Mouse (Mus musculus): ENCODE results near the gene Usp48. TPM values are rescaled to one million over a fixed set of nuclear protein-coding genes. Genes with fewer than 3 reads are reported as not detected.

Usp48 gene
- polyA plus RNA-seq, 2 experiments = 25.9 to 27.4 TPM

- no peaks in the 10 kb centered on the region for H3K27me3 ChIP-seq (ENCODE audit: control insufficient read depth, insufficient read depth, low read length)
- no peak overlapping the region for H3K9ac ChIP-seq (replicated peaks)
- H3K36me3 ChIP-seq (replicated peaks; ENCODE audit: control insufficient read depth, insufficient read depth, low read depth) = peaks cover 64% of the 10 kb centered on the region
- no peaks in the 10 kb centered on the region for H3K4me1 ChIP-seq (replicated peaks; ENCODE audit: control insufficient read depth in 2 of 2, insufficient read depth in 2 of 2, low read length in 1 of 2)
- DNase-seq (ENCODE audit: low read depth in 3 of 3, low spot score in 3 of 3) (no peak), ATAC-seq (ENCODE audit: insufficient read depth) (no peak)
- H3K4me2 ChIP-seq (ENCODE audit: low read depth) = no peak overlapping the region
- H3K27ac ChIP-seq = no peak overlapping the region
- no peak overlapping the region for H3K4me3 ChIP-seq (ENCODE audit: insufficient read depth in 1 of 2, low read depth in 2 of 2, low read length in 2 of 2)
- TF ChIP-seq EP300 (IDR thresholded peaks at IDR 0.05; ENCODE audit: low read depth) (no peak), CTCF (IDR thresholded peaks at IDR 0.05; ENCODE audit: low read depth) (no peak)
- WGBS (ENCODE audit: insufficient replicate concordance) = 82% methylated on average over 8 of the region's 8 CpGs
- H3K9me3 ChIP-seq (ENCODE audit: control insufficient read depth, low read length) = no peaks in the 10 kb centered on the region
These were observed 34.1 kb downstream of the Usp48 start for GRCm38 (mm10) chr4:137627476-137628235.

- Histone ChIP-seq H3K4me1 (replicated peaks; ENCODE audit: control insufficient read depth in 2 of 2, insufficient read depth in 2 of 2, low read length in 1 of 2) (no peaks in the 10 kb centered on the region), H3K4me2 (ENCODE audit: low read depth) (no peak overlapping the region), H3K9me3 (ENCODE audit: control insufficient read depth, low read length) (no peaks in the 10 kb centered on the region), H3K9ac (replicated peaks) (no peak overlapping the region), H3K27ac (no peak overlapping the region), H3K27me3 (ENCODE audit: control insufficient read depth, insufficient read depth, low read length) (no peaks in the 10 kb centered on the region), H3K36me3 (replicated peaks; ENCODE audit: control insufficient read depth, insufficient read depth, low read depth) (peaks cover 64% of the 10 kb centered on the region), H3K4me3 (ENCODE audit: insufficient read depth in 1 of 2, low read depth in 2 of 2, low read length in 2 of 2) (no peak overlapping the region)
- WGBS (ENCODE audit: insufficient replicate concordance) = 65% methylated on average over 6 of the region's 6 CpGs
- no peak for ATAC-seq (ENCODE audit: insufficient read depth)
- DNase-seq (ENCODE audit: low read depth in 3 of 3, low spot score in 3 of 3) = no peak
- TF ChIP-seq CTCF (IDR thresholded peaks at IDR 0.05; ENCODE audit: low read depth) (no peak), EP300 (IDR thresholded peaks at IDR 0.05; ENCODE audit: low read depth) (no peak)
These were observed 34.8 kb downstream of the Usp48 start for GRCm38 (mm10) chr4:137628400-137628799.

- DNase-seq (ENCODE audit: low read depth in 3 of 3, low spot score in 3 of 3) = no peak
- Histone ChIP-seq H3K27me3 (ENCODE audit: control insufficient read depth, insufficient read depth, low read length) (no peaks in the 10 kb centered on the region), H3K4me2 (ENCODE audit: low read depth) (no peak overlapping the region), H3K9ac (replicated peaks) (no peak overlapping the region), H3K27ac (no peak overlapping the region), H3K4me1 (replicated peaks; ENCODE audit: control insufficient read depth in 2 of 2, insufficient read depth in 2 of 2, low read length in 1 of 2) (no peaks in the 10 kb centered on the region), H3K4me3 (ENCODE audit: insufficient read depth in 1 of 2, low read depth in 2 of 2, low read length in 2 of 2) (no peak overlapping the region), H3K9me3 (ENCODE audit: control insufficient read depth, low read length) (no peaks in the 10 kb centered on the region), H3K36me3 (replicated peaks; ENCODE audit: control insufficient read depth, insufficient read depth, low read depth) (peaks cover 61% of the 10 kb centered on the region)
- WGBS (ENCODE audit: insufficient replicate concordance) = 85% methylated on average over 7 of the region's 7 CpGs
- TF ChIP-seq EP300 (IDR thresholded peaks at IDR 0.05; ENCODE audit: low read depth) (no peak), CTCF (IDR thresholded peaks at IDR 0.05; ENCODE audit: low read depth) (no peak)
- no peak for ATAC-seq (ENCODE audit: insufficient read depth)
These were observed 35.8 kb downstream of the Usp48 start for GRCm38 (mm10) chr4:137629354-137629753.

GRCm38 (mm10) chr4:137630153-137630552 lies 36.6 kb downstream of the Usp48 start:
- Histone ChIP-seq H3K27ac (no peak overlapping the region), H3K27me3 (ENCODE audit: control insufficient read depth, insufficient read depth, low read length) (no peaks in the 10 kb centered on the region), H3K4me3 (ENCODE audit: insufficient read depth in 1 of 2, low read depth in 2 of 2, low read length in 2 of 2) (no peak overlapping the region), H3K9ac (replicated peaks) (no peak overlapping the region), H3K4me1 (replicated peaks; ENCODE audit: control insufficient read depth in 2 of 2, insufficient read depth in 2 of 2, low read length in 1 of 2) (no peaks in the 10 kb centered on the region), H3K9me3 (ENCODE audit: control insufficient read depth, low read length) (no peaks in the 10 kb centered on the region), H3K36me3 (replicated peaks; ENCODE audit: control insufficient read depth, insufficient read depth, low read depth) (peaks cover 63% of the 10 kb centered on the region), H3K4me2 (ENCODE audit: low read depth) (no peak overlapping the region)
- TF ChIP-seq EP300 (IDR thresholded peaks at IDR 0.05; ENCODE audit: low read depth) = no peak
- TF ChIP-seq CTCF (IDR thresholded peaks at IDR 0.05; ENCODE audit: low read depth) = no peak
- WGBS (ENCODE audit: insufficient replicate concordance) = 75% methylated on average over 2 of the region's 2 CpGs
- DNase-seq (ENCODE audit: low read depth in 3 of 3, low spot score in 3 of 3) (no peak), ATAC-seq (ENCODE audit: insufficient read depth) (no peak)

GRCm38 (mm10) chr4:137631596-137631995 lies 38.0 kb downstream of the Usp48 start:
- Histone ChIP-seq H3K9ac (replicated peaks) (no peak overlapping the region), H3K9me3 (ENCODE audit: control insufficient read depth, low read length) (no peaks in the 10 kb centered on the region), H3K4me2 (ENCODE audit: low read depth) (no peak overlapping the region), H3K27ac (no peak overlapping the region), H3K36me3 (replicated peaks; ENCODE audit: control insufficient read depth, insufficient read depth, low read depth) (peaks cover 75% of the 10 kb centered on the region), H3K27me3 (ENCODE audit: control insufficient read depth, insufficient read depth, low read length) (no peaks in the 10 kb centered on the region), H3K4me3 (ENCODE audit: insufficient read depth in 1 of 2, low read depth in 2 of 2, low read length in 2 of 2) (no peak overlapping the region), H3K4me1 (replicated peaks; ENCODE audit: control insufficient read depth in 2 of 2, insufficient read depth in 2 of 2, low read length in 1 of 2) (no peaks in the 10 kb centered on the region)
- 66% methylated on average over 3 of the region's 3 CpGs for WGBS (ENCODE audit: insufficient replicate concordance)
- TF ChIP-seq CTCF (IDR thresholded peaks at IDR 0.05; ENCODE audit: low read depth) = no peak
- no peak for TF ChIP-seq EP300 (IDR thresholded peaks at IDR 0.05; ENCODE audit: low read depth)
- DNase-seq (ENCODE audit: low read depth in 3 of 3, low spot score in 3 of 3) (no peak), ATAC-seq (ENCODE audit: insufficient read depth) (no peak)

Data from liver, embryonic 14.5 days (tissue).